Mouse (Mus musculus): ENCODE measurements around the gene Cenpb. TPM values are rescaled to one million over a fixed set of nuclear protein-coding genes. Genes with fewer than 3 reads are reported as not detected.

Gene Cenpb
- polyA plus RNA-seq, 1 experiment, result 28.5 TPM

DNA sequence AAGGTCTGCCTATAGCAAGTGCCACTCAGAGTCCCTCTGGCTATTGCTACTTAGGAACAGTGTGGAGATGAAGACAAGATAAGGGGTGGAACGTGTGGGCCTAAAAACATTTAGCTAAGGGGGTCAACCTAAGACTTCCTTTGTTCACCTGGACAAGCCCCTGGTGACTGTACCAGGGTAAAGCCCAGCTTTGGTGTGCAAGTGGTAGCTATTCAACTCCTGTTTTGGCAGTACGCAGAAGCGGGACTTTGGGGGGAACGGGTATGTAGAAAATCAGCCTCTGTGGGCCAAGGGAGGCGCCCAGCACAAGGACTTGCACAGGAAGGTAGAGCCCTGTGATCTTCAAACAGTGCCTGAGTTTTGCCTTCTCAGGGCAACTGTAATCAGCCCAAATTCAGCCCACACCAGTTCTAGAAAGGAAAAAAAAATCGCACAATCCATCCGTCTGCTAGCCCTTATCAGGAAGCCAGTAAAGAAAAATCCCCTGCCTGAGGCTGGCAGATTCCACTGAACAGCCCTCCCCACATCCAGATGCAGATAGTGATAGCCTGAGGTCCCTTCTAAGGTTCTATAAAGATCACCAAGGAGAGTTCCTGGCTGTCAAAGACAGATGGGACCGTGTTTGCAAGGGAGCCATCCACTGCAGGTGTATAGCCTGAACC lies 25.8 kb upstream of the Cenpb start:
- WGBS, result 51% methylated on average over 8 of the region's 8 CpGs
- TF ChIP-seq CTCF (IDR thresholded peaks at IDR 0.05; ENCODE audit: control insufficient read depth, insufficient read depth, low read length) (no peak), POLR2A (IDR thresholded peaks at IDR 0.05; ENCODE audit: borderline replicate concordance, control insufficient read depth, low read depth, low read length) (no peak)
- H3K4me1 ChIP-seq (ENCODE audit: control insufficient read depth, insufficient read depth, low read length), result peaks cover 6% of the 10 kb centered on the region
- no peak overlapping the region for H3K4me3 ChIP-seq (replicated peaks; ENCODE audit: control insufficient read depth, low read depth, low read length)
- H3K27ac ChIP-seq (ENCODE audit: control insufficient read depth, insufficient read depth, low read depth, low read length, poor library complexity), result peak overlapping the region; percentile 69

DNA sequence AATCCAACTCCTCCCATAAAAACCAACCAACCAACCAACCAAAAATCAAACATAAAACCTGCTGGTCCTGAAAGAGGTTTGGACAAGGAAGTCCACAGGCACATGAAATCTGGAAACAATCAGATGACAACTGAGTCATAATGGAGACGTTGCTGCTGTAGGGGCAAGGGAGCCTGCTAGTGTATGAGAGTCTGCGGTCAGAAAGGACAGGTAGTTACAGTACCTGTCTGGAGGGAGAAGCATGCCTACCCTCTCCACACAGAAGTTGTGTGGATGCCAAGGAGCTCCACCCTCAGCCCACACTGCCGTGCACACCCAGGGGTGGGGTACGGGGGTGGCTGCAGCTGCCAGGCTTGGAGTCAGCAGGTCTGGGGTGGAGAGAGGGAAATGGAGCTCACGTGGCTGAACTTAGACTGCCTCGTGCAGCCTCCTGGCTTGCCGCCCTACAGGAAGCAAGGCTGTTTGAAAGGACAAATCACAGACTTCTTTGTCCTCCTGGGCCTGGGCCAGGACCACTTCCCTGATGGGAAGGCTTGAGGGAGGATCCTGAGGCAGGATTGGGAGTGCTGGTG lies 24.6 kb upstream of the Cenpb start:
- peaks cover 6% of the 10 kb centered on the region for H3K4me1 ChIP-seq (ENCODE audit: control insufficient read depth, insufficient read depth, low read length)
- WGBS, result 9% methylated on average over 7 of the region's 7 CpGs
- H3K4me3 ChIP-seq (replicated peaks; ENCODE audit: control insufficient read depth, low read depth, low read length), result peak overlapping the region; percentile 0
- peak overlapping the region; percentile 50 for H3K27ac ChIP-seq (ENCODE audit: control insufficient read depth, insufficient read depth, low read depth, low read length, poor library complexity)
- TF ChIP-seq POLR2A (IDR thresholded peaks at IDR 0.05; ENCODE audit: borderline replicate concordance, control insufficient read depth, low read depth, low read length), result no peak; the same call in 1 of the 2 replicates
- no peak for TF ChIP-seq CTCF (IDR thresholded peaks at IDR 0.05; ENCODE audit: control insufficient read depth, insufficient read depth, low read length)

DNA sequence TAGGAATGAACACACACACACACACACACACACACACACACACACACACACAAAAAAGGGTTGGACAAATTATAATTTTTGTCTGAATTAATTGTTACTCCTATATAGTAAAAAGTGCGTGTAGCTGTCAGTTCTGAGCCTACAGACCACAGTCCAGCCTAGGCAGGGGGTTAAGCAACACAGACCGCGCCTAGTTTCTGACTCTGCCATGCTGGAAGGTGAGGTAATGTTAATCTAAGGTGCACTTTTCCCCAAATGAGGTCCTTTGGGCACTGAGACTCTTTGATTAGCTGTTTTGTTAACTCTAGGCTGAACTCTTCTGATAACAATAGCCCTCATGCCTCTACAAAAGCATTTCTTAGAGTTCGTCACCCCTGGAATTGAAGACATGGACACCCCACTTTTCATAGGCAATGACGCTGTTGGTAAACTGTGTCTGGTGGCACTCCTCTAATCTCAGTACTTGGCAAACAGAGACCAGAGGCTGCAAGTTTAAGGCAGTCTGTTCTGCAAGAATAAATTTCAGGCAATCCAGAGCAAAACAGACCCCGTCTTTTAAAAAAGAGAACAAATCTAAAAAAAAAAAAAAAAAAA lies 24.0 kb upstream of the Cenpb start:
- WGBS, result 64% methylated on average over 6 of the region's 6 CpGs
- TF ChIP-seq CTCF (IDR thresholded peaks at IDR 0.05; ENCODE audit: control insufficient read depth, insufficient read depth, low read length) (no peak), POLR2A (IDR thresholded peaks at IDR 0.05; ENCODE audit: borderline replicate concordance, control insufficient read depth, low read depth, low read length) (no peak)
- H3K27ac ChIP-seq (ENCODE audit: control insufficient read depth, insufficient read depth, low read depth, low read length, poor library complexity), result no peak overlapping the region
- H3K4me1 ChIP-seq (ENCODE audit: control insufficient read depth, insufficient read depth, low read length), result peaks cover 6% of the 10 kb centered on the region
- no peak overlapping the region for H3K4me3 ChIP-seq (replicated peaks; ENCODE audit: control insufficient read depth, low read depth, low read length)

DNA sequence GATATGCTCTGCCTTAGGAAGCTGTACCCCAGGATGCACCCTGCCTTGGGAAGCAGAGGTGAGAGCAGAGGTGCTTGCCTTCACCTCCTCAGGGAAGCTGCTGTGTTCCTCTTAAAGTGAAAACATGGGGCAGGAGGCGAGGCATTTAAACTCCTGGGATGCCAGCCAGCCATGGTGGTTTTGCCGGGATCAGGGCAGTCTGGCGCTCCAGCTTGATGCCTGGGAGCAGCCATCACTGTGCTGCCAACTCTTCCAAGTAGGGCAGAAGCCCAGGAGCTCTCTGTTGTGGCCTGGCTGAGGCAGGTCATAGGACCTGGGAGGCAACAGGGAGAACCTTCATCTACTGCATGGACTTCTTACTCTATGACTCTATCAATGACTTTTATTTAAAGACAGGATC lies 21.4 kb upstream of the Cenpb start:
- H3K4me1 ChIP-seq (ENCODE audit: control insufficient read depth, insufficient read depth, low read length), result peaks cover 7% of the 10 kb centered on the region
- no peak overlapping the region for H3K27ac ChIP-seq (ENCODE audit: control insufficient read depth, insufficient read depth, low read depth, low read length, poor library complexity)
- no peak for TF ChIP-seq CTCF (IDR thresholded peaks at IDR 0.05; ENCODE audit: control insufficient read depth, insufficient read depth, low read length)
- no peak for TF ChIP-seq POLR2A (IDR thresholded peaks at IDR 0.05; ENCODE audit: borderline replicate concordance, control insufficient read depth, low read depth, low read length)
- no peak overlapping the region for H3K4me3 ChIP-seq (replicated peaks; ENCODE audit: control insufficient read depth, low read depth, low read length)
- WGBS, result 89% methylated on average over 3 of the region's 3 CpGs

DNA sequence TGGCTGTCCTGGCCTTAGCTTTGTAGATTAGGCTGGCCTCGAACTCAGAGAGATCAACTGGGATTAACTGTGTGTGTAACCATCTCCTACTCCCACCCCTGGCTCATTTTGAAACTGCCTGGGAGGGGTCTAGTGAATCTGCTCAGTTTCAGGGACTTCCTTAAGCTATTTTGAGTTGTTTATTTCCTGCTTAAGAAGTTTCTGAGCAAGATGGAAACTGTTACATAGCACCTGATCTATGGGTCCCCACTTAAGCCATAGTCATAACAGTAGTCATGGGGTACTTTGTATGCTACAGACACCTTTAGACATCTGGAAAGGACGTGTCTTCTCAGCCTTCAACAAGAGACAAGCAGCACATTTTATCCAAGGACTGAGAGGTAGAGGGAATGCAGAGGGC lies 20.8 kb upstream of the Cenpb start:
- Histone ChIP-seq H3K4me3 (replicated peaks; ENCODE audit: control insufficient read depth, low read depth, low read length) (no peak overlapping the region), H3K27ac (ENCODE audit: control insufficient read depth, insufficient read depth, low read depth, low read length, poor library complexity) (no peak overlapping the region), H3K4me1 (ENCODE audit: control insufficient read depth, insufficient read depth, low read length) (peaks cover 7% of the 10 kb centered on the region)
- WGBS, result 82% methylated on average over 2 of the region's 2 CpGs
- TF ChIP-seq CTCF (IDR thresholded peaks at IDR 0.05; ENCODE audit: control insufficient read depth, insufficient read depth, low read length) (no peak), POLR2A (IDR thresholded peaks at IDR 0.05; ENCODE audit: borderline replicate concordance, control insufficient read depth, low read depth, low read length) (no peak)

DNA sequence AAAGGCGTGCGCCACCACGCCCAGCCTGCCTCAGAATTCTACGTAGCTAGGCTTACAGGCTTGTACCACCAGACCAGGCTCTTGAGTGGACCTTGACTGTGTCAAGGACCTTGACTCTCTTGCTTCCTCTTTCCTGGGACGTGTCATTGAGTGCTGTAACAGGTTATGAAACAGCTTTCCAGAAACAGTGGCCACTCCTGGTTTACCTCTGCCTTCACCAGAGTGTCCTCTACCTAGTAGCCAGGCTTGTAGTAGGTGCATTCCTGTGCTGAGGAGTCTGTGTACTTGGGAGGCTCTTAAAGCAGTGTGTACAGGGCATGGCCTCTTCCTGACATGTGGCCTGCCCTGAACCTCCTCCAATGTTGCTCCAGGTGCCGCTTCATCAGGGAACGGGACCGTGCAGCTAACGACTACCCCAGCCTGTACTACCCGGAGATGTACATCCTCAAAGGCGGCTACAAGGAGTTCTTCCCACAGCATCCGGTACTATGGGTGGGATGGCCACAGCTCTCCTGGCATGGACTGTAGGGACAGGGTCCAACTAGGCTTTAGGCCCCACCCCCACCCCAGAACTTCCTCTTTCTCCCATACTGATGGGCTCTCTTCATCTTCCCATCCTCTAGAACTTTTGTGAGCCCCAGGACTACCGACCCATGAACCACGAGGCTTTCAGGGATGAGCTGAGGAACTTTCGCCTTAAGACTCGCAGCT lies 16.9 kb upstream of the Cenpb start:
- H3K27ac ChIP-seq (ENCODE audit: control insufficient read depth, insufficient read depth, low read depth, low read length, poor library complexity), result peak overlapping the region; percentile 38
- peaks cover 2% of the 10 kb centered on the region; the same call in 1 of the 2 replicates for H3K4me1 ChIP-seq (ENCODE audit: control insufficient read depth, insufficient read depth, low read length)
- TF ChIP-seq POLR2A (IDR thresholded peaks at IDR 0.05; ENCODE audit: borderline replicate concordance, control insufficient read depth, low read depth, low read length), result no peak
- TF ChIP-seq CTCF (IDR thresholded peaks at IDR 0.05; ENCODE audit: control insufficient read depth, insufficient read depth, low read length), result no peak
- H3K4me3 ChIP-seq (replicated peaks; ENCODE audit: control insufficient read depth, low read depth, low read length), result no peak overlapping the region
- 76% methylated on average over 16 of the region's 16 CpGs for WGBS

DNA sequence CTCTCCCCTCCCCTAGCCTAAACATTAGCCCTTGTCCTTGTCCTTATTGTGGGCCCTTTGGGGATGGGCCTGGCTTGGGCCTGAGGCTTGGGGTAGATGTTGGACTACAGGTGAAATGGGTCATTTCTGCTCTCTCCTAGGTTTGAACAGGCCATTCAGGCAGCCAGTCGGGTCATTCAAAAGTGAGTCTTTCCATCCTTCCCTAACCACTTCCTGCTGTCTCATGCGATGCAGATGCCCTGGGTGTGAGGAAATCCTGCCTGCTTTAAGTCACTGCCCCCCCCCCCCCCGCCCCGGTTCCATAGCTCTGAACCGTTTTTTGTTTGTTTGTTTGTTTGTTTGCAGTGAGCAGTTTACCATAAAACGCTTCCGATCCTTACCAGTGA lies 11.1 kb upstream of the Cenpb start:
- TF ChIP-seq CTCF (IDR thresholded peaks at IDR 0.05; ENCODE audit: control insufficient read depth, insufficient read depth, low read length) (no peak), POLR2A (IDR thresholded peaks at IDR 0.05; ENCODE audit: borderline replicate concordance, control insufficient read depth, low read depth, low read length) (no peak)
- 49% methylated on average over 7 of the region's 7 CpGs for WGBS
- H3K4me1 ChIP-seq (ENCODE audit: control insufficient read depth, insufficient read depth, low read length), result peaks cover 7% of the 10 kb centered on the region
- H3K4me3 ChIP-seq (replicated peaks; ENCODE audit: control insufficient read depth, low read depth, low read length), result no peak overlapping the region
- peak overlapping the region; percentile 62 for H3K27ac ChIP-seq (ENCODE audit: control insufficient read depth, insufficient read depth, low read depth, low read length, poor library complexity)

DNA sequence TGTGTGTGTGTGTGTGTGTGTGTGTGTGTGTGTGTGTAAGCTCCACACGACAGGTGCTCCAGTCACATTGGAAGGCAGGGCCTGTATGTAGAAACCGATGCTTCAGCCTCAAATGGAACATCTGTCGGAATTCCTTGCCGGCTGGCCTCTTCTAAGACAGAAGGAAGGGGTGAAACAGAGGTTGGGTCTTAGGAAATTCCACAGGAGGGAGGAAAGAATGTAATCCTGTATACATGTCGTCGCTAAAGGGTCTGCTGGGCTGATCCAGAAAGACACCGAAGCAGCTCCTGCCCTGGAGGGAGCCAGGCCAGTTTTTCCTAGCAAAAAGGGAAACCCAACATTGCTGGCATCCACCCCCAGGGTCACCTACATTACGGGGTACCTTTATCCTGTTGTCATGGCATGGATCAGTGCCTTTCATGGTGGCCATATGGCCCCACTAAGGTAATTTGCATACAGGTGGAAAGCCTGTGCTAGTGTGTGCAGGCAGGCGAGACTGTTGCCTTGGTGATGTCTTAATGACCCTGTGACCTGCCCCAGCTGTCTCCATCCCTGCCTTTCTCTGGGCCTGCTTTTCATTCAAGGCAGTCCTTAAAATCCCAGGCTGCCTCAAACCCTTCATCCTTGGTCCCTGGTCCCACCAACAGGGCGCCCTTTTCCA lies 10.6 kb upstream of the Cenpb start:
- Histone ChIP-seq H3K4me3 (replicated peaks; ENCODE audit: control insufficient read depth, low read depth, low read length) (no peak overlapping the region), H3K27ac (ENCODE audit: control insufficient read depth, insufficient read depth, low read depth, low read length, poor library complexity) (peak overlapping the region; percentile 71), H3K4me1 (ENCODE audit: control insufficient read depth, insufficient read depth, low read length) (peaks cover 7% of the 10 kb centered on the region)
- WGBS, result 80% methylated on average over 10 of the region's 10 CpGs
- TF ChIP-seq CTCF (IDR thresholded peaks at IDR 0.05; ENCODE audit: control insufficient read depth, insufficient read depth, low read length), result no peak
- TF ChIP-seq POLR2A (IDR thresholded peaks at IDR 0.05; ENCODE audit: borderline replicate concordance, control insufficient read depth, low read depth, low read length), result no peak

All from bone marrow, adult 2 months (tissue).